Mouse (Mus musculus): ENCODE data around the gene Spire2.

- TF ChIP-seq CTCF (IDR thresholded peaks at IDR 0.05; ENCODE audit: low read depth) (no peak), EP300 (IDR thresholded peaks at IDR 0.05; ENCODE audit: low read depth) (no peak)
These were observed 2.0 kb downstream of the Spire2 start for GRCm38 (mm10) chr8:123334467-123334866.
